Mouse (Mus musculus): ENCODE results near the gene Il17a.

DNA sequence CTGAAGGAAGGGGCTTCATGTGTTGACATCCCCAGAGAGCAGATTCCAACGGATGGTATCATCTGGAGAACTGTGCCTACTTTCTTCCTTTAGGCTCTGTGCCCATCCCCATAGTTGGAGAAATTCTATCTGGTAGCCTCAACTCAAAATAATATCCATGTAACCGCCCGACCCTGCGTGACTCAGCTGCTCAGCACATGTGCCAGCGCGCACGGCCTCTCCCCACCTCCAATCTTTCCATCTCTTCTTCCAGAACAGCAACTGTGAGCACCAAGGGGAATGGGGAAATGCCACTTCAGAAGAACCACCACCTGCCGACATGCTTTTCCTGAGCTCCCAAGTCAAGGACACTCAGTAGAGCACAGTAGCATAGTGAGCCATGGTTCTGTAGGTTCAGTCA is 39.4 kb upstream of the Il17a start:
- no peak for TF ChIP-seq GATA1 (IDR thresholded peaks at IDR 0.05; ENCODE audit: borderline replicate concordance, low read length)
- TF ChIP-seq FLI1 (IDR thresholded peaks at IDR 0.05; ENCODE audit: low read length): no peak
